Mouse (Mus musculus): ENCODE measurements around the gene Smim15. TPM values are rescaled to one million over a fixed set of nuclear protein-coding genes. Genes with fewer than 3 reads are reported as not detected.
A peak's percentile ranks its signal among the peaks of the same experiment; 100 is the strongest.

The Smim15 gene
- polyA plus RNA-seq, 1 experiment from 2014 or later = 66.2 TPM

DNA sequence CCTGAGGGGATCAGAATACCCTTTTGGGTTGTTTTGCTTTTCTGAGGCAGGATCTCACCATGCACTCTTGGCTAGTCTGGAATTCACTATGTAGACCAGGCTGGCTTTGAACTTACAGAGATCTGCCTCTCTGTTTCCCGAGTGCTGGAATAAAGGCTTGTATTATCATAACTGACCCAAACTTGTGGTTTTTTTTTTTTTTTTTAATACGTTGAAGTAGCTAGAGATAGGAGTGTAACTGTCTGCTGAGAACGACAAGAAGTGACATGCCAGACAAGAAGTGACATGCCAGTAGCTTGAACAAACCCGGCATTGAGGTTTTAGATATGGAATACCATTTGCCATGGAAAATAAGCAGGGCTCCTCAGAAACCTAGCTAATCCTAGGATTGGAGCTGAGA is 11.5 kb upstream of the Smim15 start:
- H3K4me3 ChIP-seq (ENCODE audit: low read depth, low read length) = no peak overlapping the region
- no peak overlapping the region for H3K4me2 ChIP-seq (replicated peaks; ENCODE audit: low read depth, low read length)
- H3K4me1 ChIP-seq (replicated peaks; ENCODE audit: control insufficient read depth, insufficient read depth, low read length) = no peaks in the 10 kb centered on the region
- H3K27me3 ChIP-seq (ENCODE audit: control insufficient read depth, insufficient read depth, low read length) = no peaks in the 10 kb centered on the region
- WGBS = 92% methylated on average over 4 of the region's 4 CpGs
- H3K9ac ChIP-seq (ENCODE audit: low read depth, low read length) = no peak overlapping the region
- H3K36me3 ChIP-seq (ENCODE audit: control insufficient read depth, insufficient read depth, low read length) = no peaks in the 10 kb centered on the region
- no peaks in the 10 kb centered on the region for H3K9me3 ChIP-seq (ENCODE audit: control insufficient read depth, low read length)
- DNase-seq (ENCODE audit: low spot score) (no peak), ATAC-seq (ENCODE audit: low FRiP score) (no peak)
- no peak overlapping the region for H3K27ac ChIP-seq (ENCODE audit: low read depth, low read length)

DNA sequence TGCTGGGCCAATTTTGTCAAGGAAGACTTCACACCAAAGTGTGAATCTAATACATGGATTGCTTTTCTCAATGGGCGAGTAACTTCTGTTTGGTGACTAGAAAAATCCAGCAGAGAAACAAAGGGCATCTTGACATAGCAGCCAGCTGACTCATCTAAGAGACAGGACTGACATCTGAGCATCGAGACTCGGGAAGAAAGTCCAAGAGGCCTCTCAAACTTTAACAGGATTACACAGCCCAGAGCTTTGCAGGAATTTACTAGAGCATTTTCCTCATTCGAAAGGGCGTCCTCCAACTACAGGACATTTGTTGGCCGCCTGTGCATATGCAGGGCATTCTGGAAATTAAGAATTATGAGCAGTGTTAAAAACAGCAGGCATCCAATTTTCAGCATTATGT is 4.9 kb upstream of the Smim15 start:
- Histone ChIP-seq H3K36me3 (ENCODE audit: control insufficient read depth, insufficient read depth, low read length) (no peaks in the 10 kb centered on the region), H3K4me3 (ENCODE audit: low read depth, low read length) (no peak overlapping the region), H3K9ac (ENCODE audit: low read depth, low read length) (no peak overlapping the region), H3K4me1 (replicated peaks; ENCODE audit: control insufficient read depth, insufficient read depth, low read length) (peaks cover 5% of the 10 kb centered on the region; the same call in 1 of the 2 replicates), H3K27ac (ENCODE audit: low read depth, low read length) (no peak overlapping the region), H3K9me3 (ENCODE audit: control insufficient read depth, low read length) (no peaks in the 10 kb centered on the region), H3K27me3 (ENCODE audit: control insufficient read depth, insufficient read depth, low read length) (no peaks in the 10 kb centered on the region), H3K4me2 (replicated peaks; ENCODE audit: low read depth, low read length) (no peak overlapping the region)
- no peak for DNase-seq (ENCODE audit: low spot score)
- 72% methylated on average over 6 of the region's 6 CpGs for WGBS
- ATAC-seq (ENCODE audit: low FRiP score) = no peak

DNA sequence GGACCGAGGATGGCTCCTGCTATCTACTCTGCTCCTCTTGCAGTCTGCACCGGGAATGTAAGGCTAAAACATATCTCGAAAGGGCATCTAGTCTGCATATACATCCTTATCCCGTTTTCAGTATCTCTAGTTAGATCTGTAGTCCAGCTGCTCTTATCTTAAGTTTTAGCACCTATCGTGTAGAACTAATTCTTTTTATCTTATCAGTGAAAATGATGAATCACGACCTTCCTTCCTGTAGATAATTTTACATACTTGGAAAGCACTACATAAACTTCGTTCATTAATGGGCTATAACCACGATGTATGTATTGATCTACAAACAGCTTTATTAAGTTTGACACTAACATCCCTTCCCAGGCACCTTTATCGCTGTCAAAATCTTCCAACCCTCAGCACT is 4.3 kb upstream of the Smim15 start:
- no peak overlapping the region for H3K4me2 ChIP-seq (replicated peaks; ENCODE audit: low read depth, low read length)
- H3K36me3 ChIP-seq (ENCODE audit: control insufficient read depth, insufficient read depth, low read length) = no peaks in the 10 kb centered on the region
- no peak overlapping the region for H3K9ac ChIP-seq (ENCODE audit: low read depth, low read length)
- H3K9me3 ChIP-seq (ENCODE audit: control insufficient read depth, low read length) = no peaks in the 10 kb centered on the region
- no peak overlapping the region for H3K27ac ChIP-seq (ENCODE audit: low read depth, low read length)
- 84% methylated on average over 9 of the region's 9 CpGs for WGBS
- no peak overlapping the region for H3K4me3 ChIP-seq (ENCODE audit: low read depth, low read length)
- ATAC-seq (ENCODE audit: low FRiP score) = no peak
- no peak for DNase-seq (ENCODE audit: low spot score)
- H3K27me3 ChIP-seq (ENCODE audit: control insufficient read depth, insufficient read depth, low read length) = no peaks in the 10 kb centered on the region
- H3K4me1 ChIP-seq (replicated peaks; ENCODE audit: control insufficient read depth, insufficient read depth, low read length) = peaks cover 5% of the 10 kb centered on the region; the same call in 1 of the 2 replicates

DNA sequence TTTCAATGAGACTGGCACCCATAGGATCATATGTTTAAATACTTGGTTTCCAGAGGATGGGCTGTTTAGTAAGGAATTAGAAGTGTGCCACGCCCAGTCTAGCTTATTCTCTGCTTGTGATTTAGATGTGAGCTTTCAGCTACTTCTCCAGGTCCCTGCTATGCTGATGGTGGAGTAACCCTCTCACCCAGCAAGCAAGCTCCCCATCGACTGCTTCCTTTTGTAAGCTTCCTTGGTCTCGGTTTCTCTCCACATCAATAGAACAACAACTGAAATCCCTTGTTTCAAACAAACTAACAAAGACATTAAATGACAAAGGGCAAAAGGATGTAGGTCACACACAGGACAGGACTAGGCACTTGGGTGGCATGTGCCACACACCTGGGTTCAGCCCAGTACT is 3.8 kb upstream of the Smim15 start:
- ATAC-seq (ENCODE audit: low FRiP score) (no peak), DNase-seq (ENCODE audit: low spot score) (no peak)
- Histone ChIP-seq H3K4me2 (replicated peaks; ENCODE audit: low read depth, low read length) (no peak overlapping the region), H3K36me3 (ENCODE audit: control insufficient read depth, insufficient read depth, low read length) (no peaks in the 10 kb centered on the region), H3K9me3 (ENCODE audit: control insufficient read depth, low read length) (no peaks in the 10 kb centered on the region), H3K27me3 (ENCODE audit: control insufficient read depth, insufficient read depth, low read length) (no peaks in the 10 kb centered on the region), H3K4me3 (ENCODE audit: low read depth, low read length) (no peak overlapping the region), H3K4me1 (replicated peaks; ENCODE audit: control insufficient read depth, insufficient read depth, low read length) (peaks cover 5% of the 10 kb centered on the region; the same call in 1 of the 2 replicates), H3K9ac (ENCODE audit: low read depth, low read length) (no peak overlapping the region), H3K27ac (ENCODE audit: low read depth, low read length) (no peak overlapping the region)
- 53% methylated on average over 3 of the region's 3 CpGs for WGBS

DNA sequence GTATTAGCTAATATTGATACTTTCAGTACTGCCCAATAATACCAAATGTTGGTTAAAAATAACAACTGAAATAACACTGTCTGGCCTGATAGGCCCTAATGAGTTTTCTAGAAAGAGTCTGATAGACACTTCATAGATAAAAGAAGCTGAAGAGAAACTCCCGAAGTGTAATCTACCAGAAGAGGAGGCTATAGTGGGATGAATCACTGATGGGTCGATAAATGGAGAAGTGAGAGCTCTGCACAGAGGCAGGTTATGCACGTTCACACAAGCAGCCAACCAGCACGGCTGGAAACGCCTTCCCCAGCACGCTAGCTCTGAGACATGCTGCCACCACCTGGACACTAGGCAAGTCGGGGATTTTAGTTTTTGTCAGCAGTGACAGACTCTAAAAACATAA is 2.9 kb upstream of the Smim15 start:
- no peaks in the 10 kb centered on the region for H3K9me3 ChIP-seq (ENCODE audit: control insufficient read depth, low read length)
- H3K27ac ChIP-seq (ENCODE audit: low read depth, low read length) = no peak overlapping the region
- H3K36me3 ChIP-seq (ENCODE audit: control insufficient read depth, insufficient read depth, low read length) = no peaks in the 10 kb centered on the region
- H3K4me1 ChIP-seq (replicated peaks; ENCODE audit: control insufficient read depth, insufficient read depth, low read length) = peaks cover 5% of the 10 kb centered on the region; the same call in 1 of the 2 replicates
- H3K4me3 ChIP-seq (ENCODE audit: low read depth, low read length) = no peak overlapping the region
- ATAC-seq (ENCODE audit: low FRiP score) (peak; percentile 32; the same call in 1 of the 2 replicates), DNase-seq (ENCODE audit: low spot score) (peak; percentile 61)
- WGBS = 5% methylated on average over 7 of the region's 7 CpGs
- no peak overlapping the region for H3K4me2 ChIP-seq (replicated peaks; ENCODE audit: low read depth, low read length)
- no peak overlapping the region for H3K9ac ChIP-seq (ENCODE audit: low read depth, low read length)
- no peaks in the 10 kb centered on the region for H3K27me3 ChIP-seq (ENCODE audit: control insufficient read depth, insufficient read depth, low read length)

DNA sequence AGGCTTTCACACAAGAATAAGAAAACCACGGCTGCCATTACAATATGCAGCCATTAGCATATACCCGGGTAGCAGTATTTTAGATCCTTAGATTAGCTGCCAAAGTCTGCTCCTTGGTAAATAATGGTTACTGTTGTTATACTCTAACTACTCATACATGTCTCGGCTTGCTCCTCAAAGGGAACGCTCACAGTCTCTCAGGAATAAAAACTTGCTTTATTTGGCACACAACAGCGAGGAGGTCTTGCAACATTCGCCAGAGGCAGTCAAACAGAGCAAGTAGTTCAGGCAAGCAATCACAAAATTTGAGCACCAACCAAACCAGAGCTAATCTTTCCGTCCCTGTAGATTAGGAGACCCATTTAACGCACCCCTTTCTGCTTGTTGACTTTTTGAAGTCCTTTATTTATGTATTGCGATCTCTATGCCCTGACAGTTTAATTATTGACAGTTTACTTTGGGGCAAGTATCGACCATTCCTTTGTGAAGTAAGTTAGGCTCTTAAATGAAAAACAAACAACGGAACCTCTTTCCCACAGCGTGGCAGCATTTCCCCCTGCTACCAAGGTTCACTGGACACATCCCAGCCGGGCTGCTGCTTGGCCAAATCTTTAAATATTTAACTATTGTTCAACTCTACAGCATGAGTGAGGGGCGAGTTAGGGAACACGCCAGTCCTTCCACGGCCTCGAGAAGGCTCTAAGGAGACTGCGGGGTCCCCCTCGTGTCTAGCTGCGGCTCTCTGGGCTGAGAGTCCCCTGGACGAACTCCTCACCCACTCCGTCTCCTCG is 620 bp upstream of the Smim15 start:
- peak; percentile 82 for ATAC-seq (ENCODE audit: low FRiP score)
- Histone ChIP-seq H3K27me3 (ENCODE audit: control insufficient read depth, insufficient read depth, low read length) (no peaks in the 10 kb centered on the region), H3K27ac (ENCODE audit: low read depth, low read length) (peak overlapping the region; percentile 85), H3K9me3 (ENCODE audit: control insufficient read depth, low read length) (no peaks in the 10 kb centered on the region), H3K4me2 (replicated peaks; ENCODE audit: low read depth, low read length) (peak overlapping the region; percentile 76), H3K36me3 (ENCODE audit: control insufficient read depth, insufficient read depth, low read length) (no peaks in the 10 kb centered on the region), H3K4me3 (ENCODE audit: low read depth, low read length) (peak overlapping the region; percentile 91), H3K4me1 (replicated peaks; ENCODE audit: control insufficient read depth, insufficient read depth, low read length) (peaks cover 5% of the 10 kb centered on the region; the same call in 1 of the 2 replicates), H3K9ac (ENCODE audit: low read depth, low read length) (peak overlapping the region; percentile 96)
- 5% methylated on average over 23 of the region's 23 CpGs for WGBS
- peak; percentile 32 for DNase-seq (ENCODE audit: low spot score)

DNA sequence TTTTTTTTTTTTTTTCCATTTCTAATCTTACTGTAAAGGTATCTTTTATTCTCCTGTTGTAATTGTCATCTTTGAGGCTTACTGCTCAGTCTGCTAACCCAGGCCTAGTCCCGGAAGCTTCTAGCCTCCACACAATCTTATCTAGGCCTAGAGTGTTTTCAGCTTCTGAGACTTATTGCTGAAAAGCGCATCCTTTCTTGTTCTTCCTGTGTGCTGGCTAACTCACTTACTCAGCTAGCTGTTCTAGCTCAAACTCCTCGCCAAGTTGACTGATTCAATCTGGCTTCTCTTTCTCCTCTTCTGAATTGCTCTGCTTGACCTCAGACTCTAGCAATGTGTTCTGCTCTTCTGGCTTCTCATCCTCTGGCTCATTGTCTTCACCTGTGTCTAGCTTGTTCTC is 1.4 kb downstream of the Smim15 start:
- H3K27ac ChIP-seq (ENCODE audit: low read depth, low read length) = no peak overlapping the region
- 85% methylated on average over 3 of the region's 3 CpGs for WGBS
- ATAC-seq (ENCODE audit: low FRiP score) (no peak), DNase-seq (ENCODE audit: low spot score) (no peak)
- H3K4me1 ChIP-seq (replicated peaks; ENCODE audit: control insufficient read depth, insufficient read depth, low read length) = peaks cover 5% of the 10 kb centered on the region; the same call in 1 of the 2 replicates
- H3K36me3 ChIP-seq (ENCODE audit: control insufficient read depth, insufficient read depth, low read length) = no peaks in the 10 kb centered on the region
- no peak overlapping the region for H3K4me3 ChIP-seq (ENCODE audit: low read depth, low read length)
- H3K4me2 ChIP-seq (replicated peaks; ENCODE audit: low read depth, low read length) = no peak overlapping the region
- H3K27me3 ChIP-seq (ENCODE audit: control insufficient read depth, insufficient read depth, low read length) = no peaks in the 10 kb centered on the region
- no peaks in the 10 kb centered on the region for H3K9me3 ChIP-seq (ENCODE audit: control insufficient read depth, low read length)
- H3K9ac ChIP-seq (ENCODE audit: low read depth, low read length) = no peak overlapping the region

DNA sequence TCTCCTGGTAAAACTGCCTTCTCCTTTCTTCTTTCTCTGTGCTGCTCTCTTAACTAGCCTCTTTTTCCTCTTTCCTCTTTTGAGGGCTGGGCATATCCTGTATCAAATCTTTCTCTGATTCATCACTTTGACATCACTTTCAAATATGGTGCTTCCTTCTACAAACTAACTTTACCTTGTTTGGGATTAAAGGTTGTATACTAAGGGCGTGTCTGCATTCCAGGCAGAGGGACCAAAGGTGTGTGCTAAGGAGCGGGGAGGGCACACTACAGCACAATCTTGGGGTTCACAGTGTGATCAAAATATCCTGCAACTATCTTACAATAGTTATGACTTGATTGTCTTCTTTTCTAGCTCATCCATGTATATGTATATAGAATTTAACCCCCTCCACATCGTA is 1.8 kb downstream of the Smim15 start:
- Histone ChIP-seq H3K27me3 (ENCODE audit: control insufficient read depth, insufficient read depth, low read length) (no peaks in the 10 kb centered on the region), H3K4me3 (ENCODE audit: low read depth, low read length) (no peak overlapping the region), H3K9ac (ENCODE audit: low read depth, low read length) (no peak overlapping the region), H3K4me2 (replicated peaks; ENCODE audit: low read depth, low read length) (no peak overlapping the region), H3K4me1 (replicated peaks; ENCODE audit: control insufficient read depth, insufficient read depth, low read length) (peaks cover 5% of the 10 kb centered on the region; the same call in 1 of the 2 replicates), H3K36me3 (ENCODE audit: control insufficient read depth, insufficient read depth, low read length) (no peaks in the 10 kb centered on the region), H3K9me3 (ENCODE audit: control insufficient read depth, low read length) (no peaks in the 10 kb centered on the region), H3K27ac (ENCODE audit: low read depth, low read length) (no peak overlapping the region)
- ATAC-seq (ENCODE audit: low FRiP score) (no peak), DNase-seq (ENCODE audit: low spot score) (no peak)
- 94% methylated on average over 3 of the region's 3 CpGs for WGBS

DNA sequence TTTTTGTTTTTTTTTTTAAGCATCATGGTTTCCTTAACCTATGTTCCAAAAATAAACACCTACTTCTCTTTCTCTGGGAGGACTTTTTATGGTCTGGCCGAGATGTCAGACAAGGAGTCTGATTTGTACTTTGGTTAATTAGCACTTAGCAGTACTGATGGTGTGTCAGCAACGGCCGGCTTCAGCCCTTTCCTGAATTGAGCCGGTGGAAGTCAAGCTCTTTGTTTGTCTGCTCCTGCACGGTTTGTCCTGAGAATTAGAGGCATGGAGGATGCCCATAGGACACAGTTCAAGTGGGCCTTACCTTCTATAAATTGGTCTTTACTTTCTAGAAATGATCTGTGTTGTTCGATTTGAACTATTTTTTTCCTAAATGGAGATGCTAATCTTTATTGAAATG is 2.6 kb downstream of the Smim15 start:
- H3K4me3 ChIP-seq (ENCODE audit: low read depth, low read length) = no peak overlapping the region
- ATAC-seq (ENCODE audit: low FRiP score) = no peak

More for the DNA sequence above, 2.6 kb downstream of the Smim15 start:
- no peak overlapping the region for H3K27ac ChIP-seq (ENCODE audit: low read depth, low read length)
- no peak overlapping the region for H3K9ac ChIP-seq (ENCODE audit: low read depth, low read length)
- H3K9me3 ChIP-seq (ENCODE audit: control insufficient read depth, low read length) = no peaks in the 10 kb centered on the region
- 85% methylated on average over 6 of the region's 6 CpGs for WGBS
- H3K27me3 ChIP-seq (ENCODE audit: control insufficient read depth, insufficient read depth, low read length) = no peaks in the 10 kb centered on the region
- H3K4me2 ChIP-seq (replicated peaks; ENCODE audit: low read depth, low read length) = no peak overlapping the region
- peaks cover 5% of the 10 kb centered on the region; the same call in 1 of the 2 replicates for H3K4me1 ChIP-seq (replicated peaks; ENCODE audit: control insufficient read depth, insufficient read depth, low read length)
- no peak for DNase-seq (ENCODE audit: low spot score)
- no peaks in the 10 kb centered on the region for H3K36me3 ChIP-seq (ENCODE audit: control insufficient read depth, insufficient read depth, low read length)

Data from hindbrain, embryonic 11.5 days (tissue).